Mouse (Mus musculus): ENCODE measurements around the gene Pex10. TPM values are rescaled to one million over a fixed set of nuclear protein-coding genes. Genes with fewer than 3 reads are reported as not detected.

Pex10 gene
- total RNA-seq (2021): 10 to 100 TPM; 11.2 to 12.6 TPM
- long read RNA-seq, experiment 1, transcript Pex10-201 (6 exons, 1,688 nt): major isoform, 6 of 6 reads
- long read RNA-seq, experiment 1, partial matches to known transcripts: 0 of 6 reads
- long read RNA-seq, experiment 1, other reads (novel, unspliced or antisense): 0 of 6 reads
- long read RNA-seq, experiment 2, transcript Pex10-201 (6 exons, 1,688 nt): major isoform, 7 of 8 reads
- long read RNA-seq, experiment 2, partial matches to known transcripts: 0 of 8 reads
- long read RNA-seq, experiment 2, other reads (novel, unspliced or antisense): 1 of 8 reads

DNA sequence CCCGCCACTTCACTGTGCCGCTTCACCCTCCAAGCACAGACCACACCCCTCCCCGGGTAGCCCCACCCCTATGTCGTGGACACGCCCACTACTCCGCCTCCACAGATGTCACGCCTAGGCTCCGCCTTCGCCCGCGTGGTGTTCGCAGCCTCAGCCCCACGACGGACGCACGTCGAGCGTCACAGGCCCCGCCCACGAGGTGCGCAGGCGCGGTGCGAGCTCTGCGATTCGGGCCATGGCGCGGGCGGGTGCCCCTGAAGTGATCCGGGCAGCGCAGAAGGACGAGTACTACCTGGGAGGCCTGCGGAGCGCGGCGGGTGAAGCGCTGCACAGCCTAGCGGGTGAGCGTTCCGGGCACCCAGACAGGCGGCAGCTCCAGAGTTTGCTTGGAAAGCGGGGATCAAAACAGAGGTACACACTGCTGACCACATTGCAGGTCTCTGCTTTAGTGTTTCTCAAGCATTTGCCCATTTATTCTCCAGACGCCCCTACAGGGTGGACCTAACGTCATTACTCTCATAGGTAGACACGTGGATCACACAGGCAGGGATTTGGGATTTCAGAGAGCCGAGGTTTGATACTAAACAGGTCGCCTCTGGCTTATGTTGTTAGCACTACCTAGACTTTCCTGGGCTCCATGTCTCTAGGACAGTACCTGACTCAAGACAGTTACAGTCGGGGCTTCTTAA is at the start of gene Pex10:
Gene Pex10 (plus strand): TSS at position 183 of the 689 bp plus-strand sequence.
- DNase-seq (ENCODE audit: low spot score): peak; percentile 97

GRCm38 (mm10) chr4:155017253-155017878 is 49.5 kb upstream of the Pex10 start:
- no peak for DNase-seq (ENCODE audit: low spot score)

GRCm38 (mm10) chr4:155018066-155018465 is 48.8 kb upstream of the Pex10 start:
- DNase-seq (ENCODE audit: low spot score): no peak

DNA sequence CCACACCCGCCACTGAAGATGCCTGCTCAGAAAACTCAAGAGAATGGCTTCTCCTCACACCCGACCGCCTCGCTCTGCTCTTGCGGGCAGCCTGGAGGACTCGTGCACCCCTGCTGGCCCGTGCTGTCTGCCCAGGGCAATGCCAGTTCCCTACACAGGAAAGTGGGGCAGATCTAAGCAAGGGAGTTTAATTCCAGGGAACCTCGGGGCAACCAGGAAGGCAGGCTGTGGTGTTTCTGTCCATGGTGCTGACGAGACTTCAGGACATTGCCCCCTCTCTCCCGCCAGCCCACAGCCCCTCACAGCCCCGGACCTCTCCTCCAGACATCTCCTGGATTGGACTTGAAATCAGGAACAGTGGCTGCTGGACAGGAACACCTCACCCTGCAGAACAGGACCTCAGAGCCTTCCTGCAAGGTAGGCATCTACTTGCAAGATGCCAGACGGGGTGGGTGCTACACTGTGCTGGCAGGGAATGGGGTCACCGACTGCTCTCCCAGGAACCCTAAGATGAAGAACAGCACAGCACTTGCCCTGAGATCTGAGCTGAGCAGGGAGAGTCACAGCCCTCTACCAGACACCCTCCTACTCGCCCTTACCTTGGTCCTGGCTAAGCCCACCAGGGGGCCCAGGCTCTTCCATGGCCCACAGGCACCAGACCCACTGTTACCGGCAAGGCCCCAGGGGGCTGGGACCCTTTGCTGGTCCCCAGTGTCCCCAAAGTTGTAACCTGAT is 48.0 kb upstream of the Pex10 start:
- DNase-seq (ENCODE audit: low spot score): no peak

DNA sequence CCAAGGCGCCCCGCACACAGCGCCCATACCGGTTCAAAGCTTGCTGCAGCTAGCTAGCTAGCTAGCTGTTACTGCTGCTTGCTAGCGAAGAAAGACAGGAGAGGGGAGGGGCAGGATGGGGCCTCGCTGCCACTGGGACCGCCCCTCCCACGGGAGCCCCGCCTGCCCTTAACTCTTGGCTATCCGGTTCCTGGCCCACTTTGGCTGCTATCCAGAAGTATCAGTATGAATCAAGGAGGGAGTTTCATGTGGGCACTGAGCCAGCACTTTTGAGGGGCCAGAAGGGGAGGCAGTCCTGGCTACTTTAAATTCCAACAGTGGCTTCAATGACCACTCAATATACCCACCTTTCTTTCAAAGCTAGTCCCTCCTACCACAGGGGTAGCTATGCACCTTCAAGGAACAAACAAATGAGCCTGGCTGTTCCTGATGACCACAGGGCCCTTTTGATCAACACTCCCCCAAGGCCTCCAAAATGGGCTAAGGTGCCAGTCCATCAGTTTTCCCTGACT is 47.4 kb upstream of the Pex10 start:
- DNase-seq (ENCODE audit: low spot score): no peak

DNA sequence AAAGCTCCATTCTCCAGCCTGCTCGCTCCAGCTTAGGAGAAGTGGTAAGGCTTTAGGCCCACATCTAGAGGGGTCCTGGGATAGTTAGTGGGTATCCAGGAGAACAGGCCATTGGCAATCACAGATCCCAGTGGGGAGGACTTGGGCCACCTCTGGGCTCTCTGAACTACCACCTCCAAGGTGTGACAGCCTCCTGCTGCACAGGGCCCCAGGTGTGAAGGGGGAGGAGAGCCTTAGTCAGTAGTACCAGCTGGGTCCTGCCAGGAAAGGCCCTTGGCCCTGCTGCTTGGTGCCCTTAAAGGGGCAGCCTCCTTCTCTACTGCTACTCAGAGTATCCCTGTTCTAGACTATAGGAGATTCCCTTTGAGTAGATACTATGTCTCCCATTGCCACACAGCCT is 46.7 kb upstream of the Pex10 start:
- no peak for DNase-seq (ENCODE audit: low spot score)

- no peak for DNase-seq (ENCODE audit: low spot score)
Measured at GRCm38 (mm10) chr4:155020813-155021212, 46.0 kb upstream of the Pex10 start.

DNA sequence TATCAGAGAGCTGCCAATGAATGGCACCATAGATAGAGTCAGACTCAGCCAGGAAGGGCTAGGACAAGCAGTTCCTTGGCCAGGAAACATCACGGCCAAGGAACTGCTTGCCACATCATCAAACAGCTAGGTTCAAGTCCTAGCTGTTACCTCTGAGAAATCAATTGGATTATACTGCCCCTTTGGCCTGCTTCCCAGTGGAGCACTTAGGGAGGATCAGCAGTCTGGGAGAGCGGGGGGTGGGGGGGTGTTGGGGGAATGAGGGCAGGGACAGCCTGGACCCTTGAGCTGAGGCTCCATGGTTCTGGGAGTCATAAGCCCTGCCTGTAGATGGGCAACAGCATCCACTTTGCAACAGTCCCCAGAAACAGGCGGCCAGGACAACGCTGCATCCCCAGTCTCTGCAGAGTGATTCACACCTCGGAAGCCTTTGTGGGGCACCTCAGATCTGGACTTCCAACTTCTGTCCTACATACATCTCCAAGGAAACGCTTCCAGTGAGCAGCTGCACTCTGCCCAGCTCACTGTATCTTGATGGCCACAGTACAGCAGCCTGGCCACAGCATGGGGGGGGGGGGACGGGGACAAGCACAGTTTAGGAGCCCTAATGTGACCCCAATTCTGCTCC is 44.5 kb upstream of the Pex10 start:
- no peak for DNase-seq (ENCODE audit: low spot score)

- no peak for DNase-seq (ENCODE audit: low spot score)
Measured at GRCm38 (mm10) chr4:155024170-155025010, 42.4 kb upstream of the Pex10 start.

DNA sequence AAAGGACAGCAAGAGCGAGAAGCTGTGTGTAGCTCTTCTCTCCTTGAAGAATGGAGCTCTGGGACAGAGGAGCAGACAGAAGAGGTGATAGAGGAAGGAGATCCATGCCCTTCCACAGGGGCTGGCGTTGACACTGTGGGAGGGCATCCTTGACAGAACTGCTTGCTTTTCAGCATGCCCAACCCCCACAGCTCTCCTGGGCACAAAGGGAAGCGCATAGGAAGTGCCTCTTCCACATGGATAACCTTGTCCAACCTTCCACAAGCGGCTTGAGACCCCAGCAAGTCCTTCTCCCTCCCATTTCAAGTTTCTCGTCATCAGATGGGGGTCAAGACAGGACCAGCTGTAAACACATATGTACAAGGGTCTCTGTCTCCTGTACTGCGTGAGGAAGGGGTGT is 33.7 kb upstream of the Pex10 start:
- no peak for DNase-seq (ENCODE audit: low spot score)

GRCm38 (mm10) chr4:155034202-155034601 is 32.6 kb upstream of the Pex10 start:
- DNase-seq (ENCODE audit: low spot score): no peak

GRCm38 (mm10) chr4:155034787-155035186 is 32.0 kb upstream of the Pex10 start:
- DNase-seq (ENCODE audit: low spot score): no peak

- no peak for DNase-seq (ENCODE audit: low spot score)
Measured at GRCm38 (mm10) chr4:155040197-155040596, 26.6 kb upstream of the Pex10 start.

GRCm38 (mm10) chr4:155040696-155041095 is 26.1 kb upstream of the Pex10 start:
- DNase-seq (ENCODE audit: low spot score): no peak

GRCm38 (mm10) chr4:155042606-155043288 is 24.1 kb upstream of the Pex10 start:
- no peak for DNase-seq (ENCODE audit: low spot score)

DNA sequence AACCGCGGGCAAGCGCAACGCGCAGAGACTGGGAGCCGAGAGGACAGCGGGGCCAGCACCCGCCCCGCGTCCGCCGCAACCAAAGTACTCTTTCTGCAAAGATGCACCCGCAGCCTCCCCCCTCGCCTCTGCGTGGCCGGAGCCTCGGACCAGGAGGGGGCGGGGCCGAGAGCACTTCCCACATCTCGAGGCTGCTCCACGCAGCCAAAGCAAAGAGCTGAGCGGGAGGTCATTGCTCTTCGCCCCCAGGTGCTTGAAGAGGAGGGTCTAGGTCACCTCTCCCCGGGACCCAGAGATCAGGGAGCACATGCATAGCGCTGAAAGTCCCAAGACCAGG is 23.6 kb upstream of the Pex10 start:
- DNase-seq (ENCODE audit: low spot score): no peak

DNA sequence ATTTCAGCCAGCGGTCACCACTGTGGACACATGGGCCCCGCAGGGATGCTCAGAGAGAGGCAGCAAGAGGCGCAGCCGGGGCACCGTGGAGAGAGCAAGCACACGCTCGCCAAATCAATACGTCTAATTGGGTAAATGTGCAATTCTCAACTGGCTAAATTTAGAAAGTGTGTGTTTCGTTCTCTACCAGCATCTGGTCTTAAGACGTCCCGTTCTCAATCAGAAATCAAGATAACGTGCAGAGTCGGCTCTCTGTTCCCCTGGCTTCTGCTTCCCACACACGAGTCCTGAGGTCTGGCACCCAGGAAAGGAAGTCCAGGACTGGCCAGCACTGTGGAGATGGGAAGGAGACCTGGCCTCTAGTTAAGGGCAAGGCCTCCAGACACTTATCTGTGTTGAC is 20.2 kb upstream of the Pex10 start:
- DNase-seq (ENCODE audit: low spot score): no peak

GRCm38 (mm10) chr4:155050116-155050515 is 16.7 kb upstream of the Pex10 start:
- no peak for DNase-seq (ENCODE audit: low spot score)

- DNase-seq (ENCODE audit: low spot score): no peak
Measured at GRCm38 (mm10) chr4:155056724-155057123, 10.1 kb upstream of the Pex10 start, which contains the start of gene Plch2. Gene Plch2 (minus strand): TSS chr4:155056784.

- no peak for DNase-seq (ENCODE audit: low spot score)
Measured at GRCm38 (mm10) chr4:155058325-155058724, 8.5 kb upstream of the Pex10 start.
